Mouse (Mus musculus) right cerebral cortex, adult 18-20 months (tissue): ENCODE results near the gene Rimkla.

ENCODE experiments used
- DNase-seq: peaks from one replicate; pipeline ENCODE4 v3.0.0; 2022; ENCODE audit warnings: mixed read lengths

Gene Rimkla

DNA sequence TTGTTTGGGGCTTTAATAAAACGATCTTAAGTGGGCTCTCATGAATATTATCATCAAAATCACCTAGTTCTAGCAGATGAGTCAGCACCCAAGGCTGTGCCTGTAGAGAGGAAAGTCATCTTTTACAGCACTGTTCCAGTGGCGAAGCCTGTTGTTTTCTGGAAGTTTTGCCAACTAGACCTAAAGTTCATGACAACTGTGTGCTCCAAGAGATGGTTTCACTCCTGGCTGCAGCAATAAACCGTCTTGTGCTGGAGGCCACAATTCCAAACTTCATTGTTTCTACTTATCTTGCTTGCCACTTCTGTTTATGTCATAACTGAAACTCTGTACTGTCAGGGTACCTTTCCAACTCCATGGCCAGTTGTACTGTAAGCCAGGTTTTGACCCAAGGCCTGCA is 75.2 kb downstream of the Rimkla start:
- DNase-seq, result no peak
